ENCODE assay signal across 8 mouse cellular contexts in genomic region chr5:150157682-150158081, GRCm38 (mm10). TPM values are rescaled to one million over a fixed set of nuclear protein-coding genes. Genes with fewer than 3 reads are reported as not detected.
DNase-seq lines count a peak whose midpoint lies in the region; ATAC-seq lines count a peak whose summit lies in the region.

No protein-coding gene starts in this region.

- peak; percentile 83 for ATAC-seq in activated CD4-positive, CD25-positive, alpha-beta regulatory T cell, adult 4 months
- ATAC-seq in hematopoietic stem cell, adult 5-6 weeks (replicated peaks in 1 of 2; ENCODE audit: insufficient read depth in 1 of 2, low FRiP score in 2 of 2, low TSS enrichment in 1 of 2, low read depth in 1 of 2, poor library complexity in 2 of 2, severe bottlenecking in 2 of 2): peak; percentile 77 to 85

- peak; percentile 20 for DNase-seq in cerebellum, adult 11-12 months
- no peak for DNase-seq in cerebellum, adult 9-11 months
- DNase-seq in layer of hippocampus, postnatal 10 days (ENCODE audit: low spot score in 2 of 2): peak; percentile 65 to 75
- DNase-seq in layer of hippocampus, adult 9-11 months: no peak
- peak; percentile 78 for DNase-seq in naive thymus-derived CD4-positive, alpha-beta T cell, adult 2 months (ENCODE audit: low read depth)
- no peak for DNase-seq in Muller cell, postnatal 12 days (ENCODE audit: inconsistent ontology term)

RNA-seq across cellular contexts. Expression of gene Fry, which starts 39.2 kb away (rescaled TPM):
- total RNA-seq in layer of hippocampus, postnatal 10 days (2021): 100 to 1,000 TPM; 213 to 215 TPM
- polyA plus RNA-seq in activated CD4-positive, CD25-positive, alpha-beta regulatory T cell, adult 4 months (2017; shearing (Covaris generic)): 10 to 100 TPM; 12.7 to 17.8 TPM
- 22.6 and 28.2 TPM in 2 replicates for total RNA-seq in hematopoietic stem cell, adult 5-6 weeks (2017)

Comparison
In these comparisons a context has a peak if more than half of its experiments do, and no peak if none do; other contexts are left out.
1. DNase-seq: peak in cerebellum, adult 11-12 months (single experiment), layer of hippocampus, postnatal 10 days (2 of 2) and naive thymus-derived CD4-positive, alpha-beta T cell, adult 2 months (single experiment); none in cerebellum, adult 9-11 months (single experiment), layer of hippocampus, adult 9-11 months (single experiment) and Muller cell, postnatal 12 days (single experiment).